Mouse (Mus musculus): ENCODE results near the gene Agmat. TPM values are rescaled to one million over a fixed set of nuclear protein-coding genes. Genes with fewer than 3 reads are reported as not detected.

The Agmat gene
- polyA plus RNA-seq, 1 experiment from 2014 or later: 1.4 TPM

- no peak for ATAC-seq (ENCODE audit: insufficient number of reproducible peaks, insufficient read depth, low FRiP score, low read depth)
- H3K27me3 ChIP-seq (ENCODE audit: control insufficient read depth, insufficient read depth, low read length): no peaks in the 10 kb centered on the region
- no peak overlapping the region for H3K27ac ChIP-seq (replicated peaks in 1 of 2; ENCODE audit: control insufficient read depth in 1 of 2, insufficient read depth in 1 of 2, low read depth in 2 of 2, low read length in 2 of 2)
- H3K4me3 ChIP-seq (ENCODE audit: control insufficient read depth in 1 of 2, insufficient read depth in 1 of 2, low read depth in 1 of 2, low read length in 2 of 2): no peak overlapping the region
- no peak overlapping the region for H3K9ac ChIP-seq (ENCODE audit: low read length)
- H3K9me3 ChIP-seq (ENCODE audit: control insufficient read depth, low read length): no peaks in the 10 kb centered on the region
- H3K36me3 ChIP-seq (ENCODE audit: control insufficient read depth, insufficient read depth, low read length): peaks cover 49% of the 10 kb centered on the region
- 57% methylated on average over 2 of the region's 2 CpGs for WGBS
- H3K4me2 ChIP-seq (ENCODE audit: low read length): no peak overlapping the region
- peaks cover 4 to 18% of the 10 kb centered on the region in 2 experiments; a peak in 3 of 4 replicates for H3K4me1 ChIP-seq (ENCODE audit: control insufficient read depth in 2 of 2, insufficient read depth in 2 of 2, low read length in 2 of 2)
Observed at GRCm38 (mm10) chr4:141715027-141715426, 31.4 kb upstream of the Agmat start.

GRCm38 (mm10) chr4:141717633-141718032 is 28.8 kb upstream of the Agmat start:
- 81% methylated on average over 4 of the region's 4 CpGs for WGBS
- Histone ChIP-seq H3K27ac (replicated peaks in 1 of 2; ENCODE audit: control insufficient read depth in 1 of 2, insufficient read depth in 1 of 2, low read depth in 2 of 2, low read length in 2 of 2) (no peak overlapping the region), H3K9me3 (ENCODE audit: control insufficient read depth, low read length) (0 out of 2 replicates have a peak, but pooled peaks cover 3% of the 10 kb centered on the region), H3K9ac (ENCODE audit: low read length) (no peak overlapping the region), H3K27me3 (ENCODE audit: control insufficient read depth, insufficient read depth, low read length) (no peaks in the 10 kb centered on the region), H3K4me3 (ENCODE audit: control insufficient read depth in 1 of 2, insufficient read depth in 1 of 2, low read depth in 1 of 2, low read length in 2 of 2) (no peak overlapping the region), H3K36me3 (ENCODE audit: control insufficient read depth, insufficient read depth, low read length) (peaks cover 29% of the 10 kb centered on the region), H3K4me1 (ENCODE audit: control insufficient read depth in 2 of 2, insufficient read depth in 2 of 2, low read length in 2 of 2) (peaks cover 8 to 39% of the 10 kb centered on the region in 2 experiments), H3K4me2 (ENCODE audit: low read length) (no peak overlapping the region)
- no peak for ATAC-seq (ENCODE audit: insufficient number of reproducible peaks, insufficient read depth, low FRiP score, low read depth)

GRCm38 (mm10) chr4:141719304-141719703 is 27.2 kb upstream of the Agmat start:
- no peak for ATAC-seq (ENCODE audit: insufficient number of reproducible peaks, insufficient read depth, low FRiP score, low read depth)
- no peak overlapping the region for H3K4me3 ChIP-seq (ENCODE audit: control insufficient read depth in 1 of 2, insufficient read depth in 1 of 2, low read depth in 1 of 2, low read length in 2 of 2)
- 88% methylated on average over 1 of the region's 1 CpGs for WGBS
- H3K9ac ChIP-seq (ENCODE audit: low read length): no peak overlapping the region
- no peaks in the 10 kb centered on the region for H3K27me3 ChIP-seq (ENCODE audit: control insufficient read depth, insufficient read depth, low read length)
- H3K36me3 ChIP-seq (ENCODE audit: control insufficient read depth, insufficient read depth, low read length): peaks cover 15% of the 10 kb centered on the region
- H3K27ac ChIP-seq (replicated peaks in 1 of 2; ENCODE audit: control insufficient read depth in 1 of 2, insufficient read depth in 1 of 2, low read depth in 2 of 2, low read length in 2 of 2): no peak overlapping the region
- H3K4me1 ChIP-seq (ENCODE audit: control insufficient read depth in 2 of 2, insufficient read depth in 2 of 2, low read length in 2 of 2): peaks cover 10 to 44% of the 10 kb centered on the region in 2 experiments
- no peak overlapping the region for H3K4me2 ChIP-seq (ENCODE audit: low read length)
- H3K9me3 ChIP-seq (ENCODE audit: control insufficient read depth, low read length): 0 out of 2 replicates have a peak, but pooled peaks cover 3% of the 10 kb centered on the region

GRCm38 (mm10) chr4:141720761-141721523 is 25.5 kb upstream of the Agmat start:
- Histone ChIP-seq H3K4me1 (ENCODE audit: control insufficient read depth in 2 of 2, insufficient read depth in 2 of 2, low read length in 2 of 2) (peaks cover 7 to 33% of the 10 kb centered on the region in 2 experiments), H3K36me3 (ENCODE audit: control insufficient read depth, insufficient read depth, low read length) (peaks cover 15% of the 10 kb centered on the region), H3K4me2 (ENCODE audit: low read length) (peak overlapping the region; percentile 89), H3K27ac (replicated peaks in 1 of 2; ENCODE audit: control insufficient read depth in 1 of 2, insufficient read depth in 1 of 2, low read depth in 2 of 2, low read length in 2 of 2) (peak overlapping the region; percentile 51 to 65; a peak in 3 of 4 replicates), H3K9ac (ENCODE audit: low read length) (peak overlapping the region; percentile 99; the same call in 1 of the 2 replicates), H3K9me3 (ENCODE audit: control insufficient read depth, low read length) (0 out of 2 replicates have a peak, but pooled peaks cover 3% of the 10 kb centered on the region), H3K27me3 (ENCODE audit: control insufficient read depth, insufficient read depth, low read length) (no peaks in the 10 kb centered on the region), H3K4me3 (ENCODE audit: control insufficient read depth in 1 of 2, insufficient read depth in 1 of 2, low read depth in 1 of 2, low read length in 2 of 2) (peak overlapping the region in 1 of 2 experiments; percentile 95; a peak in 1 of 4 replicates)
- WGBS: 55% methylated on average over 6 of the region's 6 CpGs
- no peak for ATAC-seq (ENCODE audit: insufficient number of reproducible peaks, insufficient read depth, low FRiP score, low read depth)

GRCm38 (mm10) chr4:141721961-141722360 is 24.5 kb upstream of the Agmat start:
- H3K4me3 ChIP-seq (ENCODE audit: control insufficient read depth in 1 of 2, insufficient read depth in 1 of 2, low read depth in 1 of 2, low read length in 2 of 2): peak overlapping the region; percentile 95; a peak in 3 of 4 replicates
- peak overlapping the region; percentile 99 for H3K9ac ChIP-seq (ENCODE audit: low read length)
- H3K27me3 ChIP-seq (ENCODE audit: control insufficient read depth, insufficient read depth, low read length): no peaks in the 10 kb centered on the region
- peaks cover 10% of the 10 kb centered on the region for H3K36me3 ChIP-seq (ENCODE audit: control insufficient read depth, insufficient read depth, low read length)
- ATAC-seq (ENCODE audit: insufficient number of reproducible peaks, insufficient read depth, low FRiP score, low read depth): no peak
- 0 out of 2 replicates have a peak, but pooled peaks cover 3% of the 10 kb centered on the region for H3K9me3 ChIP-seq (ENCODE audit: control insufficient read depth, low read length)
- H3K4me1 ChIP-seq (ENCODE audit: control insufficient read depth in 2 of 2, insufficient read depth in 2 of 2, low read length in 2 of 2): peaks cover 7 to 28% of the 10 kb centered on the region in 2 experiments
- H3K27ac ChIP-seq (replicated peaks in 1 of 2; ENCODE audit: control insufficient read depth in 1 of 2, insufficient read depth in 1 of 2, low read depth in 2 of 2, low read length in 2 of 2): peak overlapping the region; percentile 18 to 96; a peak in 2 of 4 replicates
- 44% methylated on average over 6 of the region's 6 CpGs for WGBS
- H3K4me2 ChIP-seq (ENCODE audit: low read length): peak overlapping the region; percentile 89

- peak within 1 kb of the TSS; percentile 99 for H3K9ac ChIP-seq (ENCODE audit: low read length)
- H3K27me3 ChIP-seq (ENCODE audit: control insufficient read depth, insufficient read depth, low read length): no peaks in the 10 kb centered on the region
- peak within 1 kb of the TSS; percentile 95 for H3K4me3 ChIP-seq (ENCODE audit: control insufficient read depth in 1 of 2, insufficient read depth in 1 of 2, low read depth in 1 of 2, low read length in 2 of 2)
- H3K9me3 ChIP-seq (ENCODE audit: control insufficient read depth, low read length): 0 out of 2 replicates have a peak, but pooled peaks cover 3% of the 10 kb centered on the region
- peaks cover 7 to 28% of the 10 kb centered on the region in 2 experiments for H3K4me1 ChIP-seq (ENCODE audit: control insufficient read depth in 2 of 2, insufficient read depth in 2 of 2, low read length in 2 of 2)
- WGBS: under 1% methylated on average over 74 of the region's 105 CpGs
- ATAC-seq (ENCODE audit: insufficient number of reproducible peaks, insufficient read depth, low FRiP score, low read depth): peak; percentile 75
- peaks cover 9% of the 10 kb centered on the region; the same call in 1 of the 2 replicates for H3K36me3 ChIP-seq (ENCODE audit: control insufficient read depth, insufficient read depth, low read length)
- peak within 1 kb of the TSS; percentile 89 for H3K4me2 ChIP-seq (ENCODE audit: low read length)
- peak within 1 kb of the TSS; percentile 95 to 96 for H3K27ac ChIP-seq (replicated peaks in 1 of 2; ENCODE audit: control insufficient read depth in 1 of 2, insufficient read depth in 1 of 2, low read depth in 2 of 2, low read length in 2 of 2)
Observed at GRCm38 (mm10) chr4:141722731-141723672, 23.5 kb upstream of the Agmat start, which contains the start of gene Ddi2. Gene Ddi2, minus strand, starts transcription at chr4:141723419.

GRCm38 (mm10) chr4:141723673-141724068 is 22.8 kb upstream of the Agmat start:
- peak overlapping the region; percentile 95 for H3K4me3 ChIP-seq (ENCODE audit: control insufficient read depth in 1 of 2, insufficient read depth in 1 of 2, low read depth in 1 of 2, low read length in 2 of 2)
- H3K4me2 ChIP-seq (ENCODE audit: low read length): peak overlapping the region; percentile 89
- H3K27me3 ChIP-seq (ENCODE audit: control insufficient read depth, insufficient read depth, low read length): no peaks in the 10 kb centered on the region
- H3K9ac ChIP-seq (ENCODE audit: low read length): peak overlapping the region; percentile 99
- peaks cover 7 to 28% of the 10 kb centered on the region in 2 experiments for H3K4me1 ChIP-seq (ENCODE audit: control insufficient read depth in 2 of 2, insufficient read depth in 2 of 2, low read length in 2 of 2)
- H3K9me3 ChIP-seq (ENCODE audit: control insufficient read depth, low read length): 0 out of 2 replicates have a peak, but pooled peaks cover 3% of the 10 kb centered on the region
- ATAC-seq (ENCODE audit: insufficient number of reproducible peaks, insufficient read depth, low FRiP score, low read depth): no peak; the same call in 1 of the 2 replicates
- 12% methylated on average over 13 of the region's 13 CpGs for WGBS
- peaks cover 9% of the 10 kb centered on the region; the same call in 1 of the 2 replicates for H3K36me3 ChIP-seq (ENCODE audit: control insufficient read depth, insufficient read depth, low read length)
- peak overlapping the region; percentile 2 to 96; a peak in 2 of 4 replicates for H3K27ac ChIP-seq (replicated peaks in 1 of 2; ENCODE audit: control insufficient read depth in 1 of 2, insufficient read depth in 1 of 2, low read depth in 2 of 2, low read length in 2 of 2)
